Mouse (Mus musculus) liver, adult 2 months (tissue): ENCODE results near the gene Plce1.

Experiments
- CTCF ChIP-seq: fragments of 200-500 bp; IDR thresholded peaks from 2 replicates; pipeline ENCODE4 v1.5.1; 2011; ENCODE audit warnings: low read depth, low read length, control low read depth
- POLR2A ChIP-seq: fragments of 200-500 bp; IDR thresholded peaks from 2 replicates; pipeline ENCODE4 v1.6.1; 2011; ENCODE audit warnings: low read length, control low read depth; ENCODE audit not compliant: insufficient read depth; ENCODE audit errors: extremely low read depth

GRCm38 (mm10) chr19:38470257-38470893 lies 10.5 kb upstream of the Plce1 start:
- TF ChIP-seq CTCF (no peak), POLR2A (no peak)
